ENCODE assay signal across 8 mouse cellular contexts in genomic region chr19:27218561-27219262, GRCm38 (mm10). TPM values are rescaled to one million over a fixed set of nuclear protein-coding genes. Genes with fewer than 3 reads are reported as not detected.
DNase-seq lines count a peak whose midpoint lies in the region; ATAC-seq and TF ChIP-seq lines count a peak whose summit lies in the region.

No protein-coding gene starts in this region.

- H3K9me3 ChIP-seq in hindbrain, postnatal 0 days (ENCODE audit: low read length): no peaks in the 10 kb centered on the region

- under 1% methylated on average over 30 of the region's 30 CpGs for WGBS in hindbrain, postnatal 0 days

- ATAC-seq in hindbrain, postnatal 0 days: peak; percentile 60

- peak overlapping the region; percentile 92 for H3K4me2 ChIP-seq in hindbrain, postnatal 0 days (ENCODE audit: low read depth, low read length)

- H3K36me3 ChIP-seq in hindbrain, postnatal 0 days (ENCODE audit: insufficient read depth, low read length): no peaks in the 10 kb centered on the region

- peak overlapping the region; percentile 89 for H3K27ac ChIP-seq in hindbrain, postnatal 0 days
- H3K27ac ChIP-seq in left cerebral cortex, adult 2 months: peak overlapping the region; percentile 96

- no peaks in the 10 kb centered on the region for H3K27me3 ChIP-seq in hindbrain, postnatal 0 days (ENCODE audit: insufficient read depth, low read length)

- DNase-seq in adrenal gland, postnatal 10 days: peak; percentile 82
- peak; percentile 83 for DNase-seq in embryo, embryonic 10.5 days (ENCODE audit: low spot score)
- peak; percentile 58 for DNase-seq in gastrocnemius, postnatal 10 days
- peak; percentile 77 for DNase-seq in hindbrain, postnatal 0 days (ENCODE audit: low spot score)
- DNase-seq in left cerebral cortex, adult 2 months (ENCODE audit: extremely low spot score in 1 of 2, low spot score in 2 of 2): peak; percentile 59 to 67
- peak; percentile 90 for DNase-seq in lung, postnatal 25 days (ENCODE audit: low spot score)
- peak; percentile 48 for DNase-seq in retina, postnatal 7 days (ENCODE audit: low read depth, low spot score)
- DNase-seq in natural killer cell, adult 2 months (ENCODE audit: low spot score in 2 of 2): no peak

- intact Hi-C loops in left cerebral cortex, adult 2 months (cut with DNase I): loop anchor here (5.0 kb wide), 7 partner anchors 96 to 471 kb away; partner anchors contain the start of genes Gm815 and Pum3

- H3K4me3 ChIP-seq in hindbrain, postnatal 0 days (ENCODE audit: low read length): peak overlapping the region; percentile 91
- peak overlapping the region; percentile 90 for H3K4me3 ChIP-seq in left cerebral cortex, adult 2 months

- TF ChIP-seq CTCF in hindbrain, postnatal 0 days (IDR thresholded peaks at IDR 0.05; ENCODE audit: low read depth): no peak
- TF ChIP-seq CTCF in left cerebral cortex, adult 2 months (IDR thresholded peaks at IDR 0.05): no peak

- peak overlapping the region; percentile 79 for H3K9ac ChIP-seq in hindbrain, postnatal 0 days (replicated peaks; ENCODE audit: low read length)

- H3K4me1 ChIP-seq in hindbrain, postnatal 0 days (ENCODE audit: insufficient read depth, low read length): 0 out of 2 replicates have a peak, but pooled peaks cover 7% of the 10 kb centered on the region

RNA-seq across cellular contexts. Expression of gene Vldlr, which starts 2.4 kb away (rescaled TPM):
- 10 to 100 TPM; 45.6 to 52.4 TPM for total RNA-seq in adrenal gland, postnatal 10 days (2021)
- 10 to 100 TPM; 40.8 to 41.9 TPM for total RNA-seq in gastrocnemius, postnatal 10 days (2021)
- total RNA-seq in hindbrain, postnatal 0 days (2014; rRNA removed): 44.6 and 51.9 TPM in 2 replicates
- 34.2 and 34.4 TPM in 2 replicates for polyA plus RNA-seq in hindbrain, postnatal 0 days (2015; fragmentation: Nextera tagmentation; extraction: Ambion mirVana)
- total RNA-seq in left cerebral cortex, adult 2 months (2021): 10 to 100 TPM; 55.9 to 59.0 TPM

Comparison
In these comparisons a context has a peak if more than half of its experiments do, and no peak if none do; other contexts are left out.
1. DNase-seq: peak in adrenal gland, postnatal 10 days (single experiment), embryo, embryonic 10.5 days (single experiment), gastrocnemius, postnatal 10 days (single experiment), hindbrain, postnatal 0 days (single experiment), left cerebral cortex, adult 2 months (2 of 2), lung, postnatal 25 days (single experiment) and retina, postnatal 7 days (single experiment); none in natural killer cell, adult 2 months (0 of 2).